Mouse (Mus musculus): ENCODE data around the gene Btbd35f26.
"Not testable (repeated sequence)": the region's sequence is repeated elsewhere in the genome, so short reads cannot be mapped to it uniquely, and the experiment has no call there.

DNA sequence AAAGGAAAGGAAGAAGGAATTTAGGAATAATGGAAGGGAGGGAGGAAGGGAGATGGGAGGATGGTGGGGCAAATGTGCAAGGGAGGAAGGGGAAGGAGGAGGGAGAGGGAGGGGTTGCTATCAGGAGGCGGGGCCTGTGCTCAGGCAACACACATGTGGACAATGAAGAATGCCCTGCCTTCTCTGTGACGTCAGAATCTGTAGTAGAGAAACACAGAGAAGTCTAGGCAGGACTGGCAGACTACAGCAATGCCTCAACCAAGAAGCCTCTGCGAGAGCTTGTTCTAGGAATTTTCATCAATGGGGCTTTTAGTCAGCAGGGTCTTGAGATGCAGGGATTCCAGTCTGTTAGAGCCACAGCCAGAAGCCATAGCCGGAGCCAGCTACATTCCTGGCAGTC is at the start of gene Btbd35f26:
- TF ChIP-seq HCFC1 (IDR thresholded peaks at IDR 0.05; ENCODE audit: borderline replicate concordance, insufficient read depth, low read length); MAFK (IDR thresholded peaks at IDR 0.05; ENCODE audit: insufficient read depth, low read depth, low read length): not testable (repeated sequence)

All from ES-E14 (cell line).